ENCODE assay signal across 7 mouse cellular contexts in the genomic region with DNA sequence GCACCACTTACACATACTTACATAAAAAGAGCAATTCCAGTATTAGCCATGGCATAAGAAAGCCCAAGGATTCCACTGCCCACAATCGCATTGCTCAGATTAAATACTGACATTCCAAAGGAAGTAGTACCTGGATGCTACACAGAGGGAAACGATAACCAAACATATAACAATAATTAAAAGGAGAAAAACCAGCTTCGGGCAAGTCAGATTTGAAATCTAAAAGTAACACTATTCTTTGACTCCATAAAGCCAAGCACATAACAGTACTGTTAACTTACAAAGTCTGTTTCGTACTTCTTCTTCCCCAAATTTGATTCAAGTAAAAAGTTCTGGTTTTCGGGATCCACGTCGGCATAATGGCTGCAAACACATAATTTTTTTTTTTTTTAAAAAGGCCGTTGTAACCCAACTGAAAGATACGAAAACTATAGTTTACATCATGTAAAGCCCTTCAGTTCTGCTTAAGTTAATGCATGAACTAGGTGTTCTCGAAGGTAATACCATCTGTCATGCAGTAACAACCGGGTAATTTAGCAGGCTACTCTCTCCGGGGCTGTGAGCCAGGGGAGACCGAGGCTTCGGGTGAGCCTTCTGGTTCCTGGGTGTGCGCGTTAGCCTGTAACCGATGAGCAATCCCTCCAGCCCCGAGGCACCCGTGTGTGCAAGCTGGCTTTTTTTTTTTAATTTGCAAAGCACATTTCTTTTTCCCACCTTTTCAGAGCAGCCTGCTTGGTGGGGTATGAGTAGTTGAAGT. TPM values are rescaled to one million over a fixed set of nuclear protein-coding genes. Genes with fewer than 3 reads are reported as not detected.
DNase-seq lines count a peak whose midpoint lies in the region; ATAC-seq lines count a peak whose summit lies in the region.

No protein-coding gene starts in this region.

- peaks cover 45% of the 10 kb centered on the region for H3K4me1 ChIP-seq in lung, embryonic 15.5 days
- peaks cover 27% of the 10 kb centered on the region for H3K4me1 ChIP-seq in liver, embryonic 11.5 days (replicated peaks; ENCODE audit: control insufficient read depth, insufficient read depth, low read length)
- peaks cover 34% of the 10 kb centered on the region for H3K4me1 ChIP-seq in stomach, embryonic 15.5 days

- peak overlapping the region; percentile 93 for H3K9ac ChIP-seq in lung, embryonic 15.5 days
- H3K9ac ChIP-seq in liver, embryonic 11.5 days (ENCODE audit: low read depth, low read length) = peak overlapping the region; percentile 99
- H3K9ac ChIP-seq in stomach, embryonic 15.5 days = peak overlapping the region; percentile 20; the same call in 1 of the 2 replicates

- no peaks in the 10 kb centered on the region for H3K27me3 ChIP-seq in lung, embryonic 15.5 days
- H3K27me3 ChIP-seq in liver, embryonic 11.5 days (replicated peaks; ENCODE audit: control insufficient read depth, insufficient read depth, low read length) = no peaks in the 10 kb centered on the region
- H3K27me3 ChIP-seq in stomach, embryonic 15.5 days (replicated peaks) = no peaks in the 10 kb centered on the region

- H3K4me2 ChIP-seq in lung, embryonic 15.5 days = peak overlapping the region; percentile 75
- peak overlapping the region; percentile 93 for H3K4me2 ChIP-seq in liver, embryonic 11.5 days
- peak overlapping the region; percentile 76 for H3K4me2 ChIP-seq in stomach, embryonic 15.5 days

- WGBS in lung, embryonic 15.5 days = 5% methylated on average over 19 of the region's 19 CpGs
- 20% methylated on average over 19 of the region's 19 CpGs for WGBS in liver, embryonic 11.5 days
- WGBS in stomach, embryonic 15.5 days = 7% methylated on average over 19 of the region's 19 CpGs

- H3K4me3 ChIP-seq in lung, embryonic 15.5 days = peak overlapping the region; percentile 78
- H3K4me3 ChIP-seq in liver, embryonic 11.5 days (ENCODE audit: low read depth, low read length) = peak overlapping the region; percentile 94
- peak overlapping the region; percentile 89 for H3K4me3 ChIP-seq in stomach, embryonic 15.5 days (replicated peaks)

- intact Hi-C loops in gastrocnemius, postnatal 14 days (cut with DNase I; ENCODE audit: low total_unique reads) = no loop called here

- H3K27ac ChIP-seq in lung, embryonic 15.5 days = peak overlapping the region; percentile 98
- peak overlapping the region; percentile 97 for H3K27ac ChIP-seq in liver, embryonic 11.5 days (ENCODE audit: low read depth, low read length)
- peak overlapping the region; percentile 100 for H3K27ac ChIP-seq in stomach, embryonic 15.5 days

- H3K9me3 ChIP-seq in lung, embryonic 15.5 days = no peaks in the 10 kb centered on the region
- H3K9me3 ChIP-seq in liver, embryonic 11.5 days (ENCODE audit: control insufficient read depth, low read length) = no peaks in the 10 kb centered on the region
- H3K9me3 ChIP-seq in stomach, embryonic 15.5 days = no peaks in the 10 kb centered on the region

- peaks cover 24% of the 10 kb centered on the region for H3K36me3 ChIP-seq in lung, embryonic 15.5 days
- peaks cover 47% of the 10 kb centered on the region for H3K36me3 ChIP-seq in liver, embryonic 11.5 days (ENCODE audit: control insufficient read depth, insufficient read depth, low read length)
- peaks cover 28% of the 10 kb centered on the region for H3K36me3 ChIP-seq in stomach, embryonic 15.5 days

- ATAC-seq in lung, embryonic 15.5 days (ENCODE audit: borderline replicate concordance, extremely low read depth, low FRiP score, low TSS enrichment) = no peak
- ATAC-seq in liver, embryonic 11.5 days (replicated peaks; ENCODE audit: low FRiP score) = 0 out of 2 replicates have a peak, but pooled peaks have one; percentile 6
- ATAC-seq in stomach, embryonic 15.5 days (ENCODE audit: insufficient read depth, low FRiP score, low read depth) = no peak
- ATAC-seq in granulocyte monocyte progenitor cell, adult 5-6 weeks (replicated peaks; ENCODE audit: poor library complexity, severe bottlenecking) = no peak; the same call in 1 of the 2 replicates

- no peak for DNase-seq in lung, postnatal 36 days
- DNase-seq in cerebellum, adult 9-10 months = peak; percentile 77
- peak; percentile 25 for DNase-seq in gastrocnemius, postnatal 14 days
- no peak for DNase-seq in liver, embryonic 11.5 days (ENCODE audit: low spot score)

RNA-seq across cellular contexts. Expression of gene Slc38a2, which starts 1.5 kb away (rescaled TPM):
- 131 and 138 TPM in 2 replicates for polyA plus RNA-seq in lung, embryonic 15.5 days (2015; fragmentation: Nextera tagmentation; extraction: Ambion mirVana)
- 100 to 1,000 TPM in 1 of 2 experiments, 10 to 100 TPM in 1; 73.6 to 103 TPM for total RNA-seq in gastrocnemius, postnatal 14 days (2021)
- polyA plus RNA-seq in liver, embryonic 11.5 days (2014; fragmentation: Nextera tagmentation; extraction: Ambion mirVana) = 111 and 116 TPM in 2 replicates
- polyA plus RNA-seq in stomach, embryonic 15.5 days (2015; fragmentation: Nextera tagmentation; extraction: Ambion mirVana) = 104 and 107 TPM in 2 replicates
- total RNA-seq in granulocyte monocyte progenitor cell, adult 5-6 weeks (2014; fragmentation: Nextera tagmentation) = 89.2 and 112 TPM in 2 replicates
- total RNA-seq in granulocyte monocyte progenitor cell, adult 5-6 weeks (2017) = 84.0 and 92.8 TPM in 2 replicates

RNA-seq across cellular contexts. Expression of gene Slc38a1, which starts 55.4 kb away (rescaled TPM):
- polyA plus RNA-seq in lung, embryonic 15.5 days (2015; fragmentation: Nextera tagmentation; extraction: Ambion mirVana) = 56.4 and 62.0 TPM in 2 replicates
- total RNA-seq in gastrocnemius, postnatal 14 days (2021) = 1 to 10 TPM; 3.1 to 4.1 TPM
- polyA plus RNA-seq in liver, embryonic 11.5 days (2014; fragmentation: Nextera tagmentation; extraction: Ambion mirVana) = 61.6 and 68.5 TPM in 2 replicates
- 70.6 and 78.7 TPM in 2 replicates for polyA plus RNA-seq in stomach, embryonic 15.5 days (2015; fragmentation: Nextera tagmentation; extraction: Ambion mirVana)
- total RNA-seq in granulocyte monocyte progenitor cell, adult 5-6 weeks (2014; fragmentation: Nextera tagmentation) = 93.0 and 110 TPM in 2 replicates
- total RNA-seq in granulocyte monocyte progenitor cell, adult 5-6 weeks (2017) = 63.9 and 67.5 TPM in 2 replicates

Comparison
In these comparisons a context has a peak if more than half of its experiments do, and no peak if none do; other contexts are left out.
1. H3K9ac ChIP-seq: peak in every context shown above with its lines; median percentile 99 in liver, embryonic 11.5 days; 93 in lung, embryonic 15.5 days; 20 in stomach, embryonic 15.5 days.
2. DNase-seq: peak in cerebellum, adult 9-10 months (single experiment) and gastrocnemius, postnatal 14 days (single experiment); none in lung, postnatal 36 days (single experiment) and liver, embryonic 11.5 days (single experiment).
3. Peak in every context shown above with its lines, with median percentiles within 50 percentile points of each other: H3K27ac ChIP-seq, H3K4me2 ChIP-seq and H3K4me3 ChIP-seq.